Mouse (Mus musculus): ENCODE measurements at regions not wholly inside any gene's neighbourhood (a gene's known extent, or its start where the extent isn't known, plus 50 kb on each side); places are given as distances from the start of the nearest gene placed in this dataset.

DNA sequence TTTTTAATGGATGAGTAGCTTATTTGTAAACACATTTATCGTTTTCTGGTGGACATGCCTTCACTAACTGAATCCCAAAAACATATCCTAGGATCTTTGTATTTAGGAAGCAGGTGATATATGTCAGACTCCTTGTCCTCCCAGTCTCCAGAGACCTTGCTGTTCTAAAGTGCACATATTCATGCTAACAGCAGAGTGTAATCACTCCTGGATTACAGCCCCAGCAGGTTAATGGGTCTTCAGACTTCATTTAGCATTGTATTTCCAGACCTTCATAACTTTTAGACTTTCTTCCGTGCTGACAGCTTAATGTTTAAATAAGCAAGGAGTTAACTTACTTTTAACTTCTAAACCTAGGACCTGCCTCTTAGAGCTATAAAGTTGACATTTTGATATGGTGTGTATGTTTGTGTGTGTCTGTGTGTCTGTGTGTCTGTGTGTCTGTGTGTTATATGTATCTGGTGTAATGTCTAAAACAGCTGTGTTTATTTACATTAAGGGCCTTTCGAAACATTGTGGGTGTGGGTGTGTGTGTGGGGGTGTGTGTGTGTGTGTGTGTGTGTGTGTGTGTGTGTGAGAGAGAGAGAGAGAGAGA, 398.3 kb downstream of the Gm4340 start:
- no peak overlapping the region for H3K27ac ChIP-seq (replicated peaks)
- H3K4me2 ChIP-seq: no peak overlapping the region
- ATAC-seq (ENCODE audit: extremely low read depth, insufficient number of reproducible peaks, low FRiP score, low TSS enrichment): no peak
- H3K9ac ChIP-seq: no peak overlapping the region
- H3K9me3 ChIP-seq: no peaks in the 10 kb centered on the region
- WGBS: 67% methylated on average over 3 of the region's 3 CpGs
- H3K27me3 ChIP-seq (replicated peaks): no peaks in the 10 kb centered on the region
- H3K36me3 ChIP-seq: no peaks in the 10 kb centered on the region
- no peaks in the 10 kb centered on the region for H3K4me1 ChIP-seq
- no peak overlapping the region for H3K4me3 ChIP-seq

DNA sequence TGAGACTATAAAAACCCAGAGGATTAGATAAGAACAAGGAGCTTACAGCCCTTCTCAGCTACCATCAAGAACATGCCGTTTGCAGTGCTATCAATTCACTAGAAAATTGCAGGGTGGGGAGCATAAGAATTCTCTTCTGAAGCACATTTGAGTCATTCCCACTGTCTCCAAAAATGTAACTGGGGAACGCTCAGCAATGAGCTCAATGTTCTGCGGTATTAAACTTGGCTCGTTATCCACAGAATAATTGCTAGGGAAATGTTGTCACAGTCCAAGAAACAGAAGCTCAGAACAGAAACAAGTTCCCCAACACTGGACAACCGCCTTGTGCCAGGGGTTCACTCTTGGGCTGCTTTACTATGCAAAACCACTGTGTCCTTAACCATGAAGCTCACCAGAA, 402.1 kb downstream of the Gm4340 start:
- ATAC-seq (ENCODE audit: extremely low read depth, insufficient number of reproducible peaks, low FRiP score, low TSS enrichment): no peak
- 79% methylated on average over 5 of the region's 5 CpGs for WGBS
- Histone ChIP-seq H3K4me2 (no peak overlapping the region), H3K9ac (no peak overlapping the region), H3K9me3 (no peaks in the 10 kb centered on the region), H3K4me3 (no peak overlapping the region), H3K27me3 (replicated peaks) (no peaks in the 10 kb centered on the region), H3K27ac (replicated peaks) (no peak overlapping the region), H3K4me1 (no peaks in the 10 kb centered on the region), H3K36me3 (no peaks in the 10 kb centered on the region)

DNA sequence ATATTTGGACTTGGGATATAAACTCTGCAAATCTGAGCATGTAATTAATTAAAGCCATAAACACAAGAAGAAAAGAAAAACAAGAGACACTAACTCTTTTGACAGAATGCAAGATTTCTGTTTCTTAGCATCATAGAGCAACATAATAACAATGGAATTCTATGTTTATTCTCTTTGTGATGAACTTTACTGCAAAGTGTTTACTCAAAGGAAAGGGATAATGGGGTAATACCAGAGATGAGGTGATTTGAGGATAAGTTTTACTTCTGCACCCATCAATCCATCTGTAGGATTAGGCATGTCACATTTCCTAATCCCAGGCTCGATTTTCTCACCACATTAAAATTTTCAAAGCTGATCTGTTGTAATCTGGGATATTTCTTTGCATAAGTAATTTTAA, 433.8 kb downstream of the Gm4340 start:
- no peak overlapping the region for H3K4me3 ChIP-seq
- H3K4me2 ChIP-seq: no peak overlapping the region
- H3K27me3 ChIP-seq (replicated peaks): no peaks in the 10 kb centered on the region
- ATAC-seq (ENCODE audit: extremely low read depth, insufficient number of reproducible peaks, low FRiP score, low TSS enrichment): no peak
- H3K36me3 ChIP-seq: no peaks in the 10 kb centered on the region
- H3K9me3 ChIP-seq: no peaks in the 10 kb centered on the region
- no peaks in the 10 kb centered on the region for H3K4me1 ChIP-seq
- WGBS: 45% methylated on average over 1 of the region's 1 CpGs
- H3K9ac ChIP-seq: no peak overlapping the region
- H3K27ac ChIP-seq (replicated peaks): no peak overlapping the region

DNA sequence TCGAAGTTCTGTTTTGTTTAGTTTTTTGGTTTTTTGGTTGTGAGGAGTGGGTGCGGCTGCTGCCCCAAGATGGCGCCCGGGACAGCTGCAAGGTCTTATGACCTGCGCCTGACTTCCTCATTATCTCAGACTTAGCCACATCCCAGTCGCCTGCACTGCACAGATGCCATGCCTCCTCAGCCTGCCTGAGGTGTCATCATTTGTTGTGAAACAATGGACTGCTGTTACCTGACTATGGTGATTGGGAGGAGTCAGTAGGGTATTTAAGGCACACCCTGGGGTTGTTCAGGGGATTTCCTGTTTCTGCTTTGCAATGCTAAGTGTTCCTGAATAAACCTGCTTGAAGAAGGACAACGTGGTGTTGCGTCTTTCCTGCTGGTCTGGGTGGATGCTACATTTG, 457.2 kb downstream of the Gm4340 start:
- no peak for ATAC-seq (ENCODE audit: extremely low read depth, insufficient number of reproducible peaks, low FRiP score, low TSS enrichment)
- Histone ChIP-seq H3K27me3 (replicated peaks) (no peaks in the 10 kb centered on the region), H3K4me3 (no peak overlapping the region), H3K9ac (no peak overlapping the region), H3K4me2 (no peak overlapping the region), H3K27ac (replicated peaks) (no peak overlapping the region), H3K4me1 (no peaks in the 10 kb centered on the region), H3K36me3 (no peaks in the 10 kb centered on the region), H3K9me3 (no peaks in the 10 kb centered on the region)
- 73% methylated on average over 8 of the region's 8 CpGs for whole genome bisulfite sequencing

DNA sequence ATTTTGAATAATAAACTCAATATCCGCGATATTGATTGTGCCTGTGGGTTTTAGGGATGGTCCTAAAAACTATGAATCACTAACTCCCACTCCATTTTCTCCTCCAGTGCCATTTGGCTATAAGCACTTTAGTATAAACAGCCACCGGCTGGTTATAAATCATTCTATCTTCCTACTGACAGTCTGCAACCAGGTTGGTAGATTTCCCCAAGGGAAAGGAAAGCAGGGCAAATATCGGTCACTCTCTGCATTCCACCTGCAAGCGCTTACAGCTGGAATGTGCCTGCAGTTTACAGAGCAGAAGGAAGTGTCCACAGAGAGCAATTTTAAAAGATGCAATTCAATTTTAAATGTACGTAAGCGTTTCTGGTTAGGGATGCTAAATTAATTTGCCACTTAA, 466.5 kb downstream of the Gm4340 start:
- Histone ChIP-seq H3K9me3 (no peaks in the 10 kb centered on the region), H3K27me3 (replicated peaks) (no peaks in the 10 kb centered on the region), H3K9ac (no peak overlapping the region), H3K4me2 (no peak overlapping the region), H3K4me1 (peaks cover 7% of the 10 kb centered on the region; the same call in 1 of the 2 replicates), H3K4me3 (no peak overlapping the region), H3K36me3 (no peaks in the 10 kb centered on the region), H3K27ac (replicated peaks) (no peak overlapping the region)
- no peak for ATAC-seq (ENCODE audit: extremely low read depth, insufficient number of reproducible peaks, low FRiP score, low TSS enrichment)
- 49% methylated on average over 7 of the region's 7 CpGs for WGBS

DNA sequence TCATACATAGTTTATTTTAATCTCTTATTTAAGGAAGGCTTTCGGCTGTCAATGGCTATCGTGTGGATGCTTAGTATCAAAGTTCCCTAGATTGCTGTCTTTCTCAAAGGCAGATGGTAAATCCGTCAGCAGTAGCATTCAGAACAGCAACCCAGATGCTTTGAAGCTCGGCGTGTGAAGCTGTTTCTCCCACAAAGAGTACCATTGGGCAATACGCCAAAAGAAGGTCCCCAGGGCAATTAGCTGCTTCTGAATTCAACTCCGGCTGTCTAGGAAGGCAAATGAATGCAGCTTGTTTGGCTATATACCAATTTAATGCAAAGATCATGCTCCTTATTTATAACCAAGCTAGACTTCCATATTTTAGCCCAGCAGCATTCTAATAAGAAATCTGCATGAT, 467.8 kb downstream of the Gm4340 start:
- no peak overlapping the region for H3K4me2 ChIP-seq
- ATAC-seq (ENCODE audit: extremely low read depth, insufficient number of reproducible peaks, low FRiP score, low TSS enrichment): no peak
- H3K4me3 ChIP-seq: no peak overlapping the region
- no peaks in the 10 kb centered on the region for H3K9me3 ChIP-seq
- no peaks in the 10 kb centered on the region for H3K36me3 ChIP-seq
- H3K27me3 ChIP-seq (replicated peaks): no peaks in the 10 kb centered on the region
- H3K9ac ChIP-seq: no peak overlapping the region
- WGBS: 38% methylated on average over 7 of the region's 7 CpGs
- no peak overlapping the region for H3K27ac ChIP-seq (replicated peaks)
- peaks cover 7% of the 10 kb centered on the region; the same call in 1 of the 2 replicates for H3K4me1 ChIP-seq

DNA sequence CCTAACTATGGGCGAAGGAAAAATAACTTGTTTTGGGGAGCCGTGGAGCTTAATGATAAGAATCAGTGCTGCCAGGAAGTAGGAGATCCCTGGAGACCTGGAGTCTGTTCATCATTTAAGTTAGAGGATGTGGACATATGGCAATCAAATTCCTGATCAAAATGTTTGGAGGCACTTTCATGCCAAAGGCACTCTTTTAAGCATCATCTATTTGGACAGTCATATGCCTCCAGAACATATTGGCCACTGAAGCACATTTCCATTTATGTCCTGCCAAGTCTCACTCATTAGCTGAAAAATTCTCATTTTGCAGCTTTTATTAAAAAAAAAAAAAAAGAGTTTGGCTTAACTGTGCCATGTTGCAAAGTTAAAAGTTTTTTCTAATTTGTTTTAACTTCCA, 474.4 kb downstream of the Gm4340 start:
- no peaks in the 10 kb centered on the region for H3K9me3 ChIP-seq
- 76% methylated on average over 2 of the region's 2 CpGs for WGBS
- ATAC-seq (ENCODE audit: extremely low read depth, insufficient number of reproducible peaks, low FRiP score, low TSS enrichment): no peak

DNA sequence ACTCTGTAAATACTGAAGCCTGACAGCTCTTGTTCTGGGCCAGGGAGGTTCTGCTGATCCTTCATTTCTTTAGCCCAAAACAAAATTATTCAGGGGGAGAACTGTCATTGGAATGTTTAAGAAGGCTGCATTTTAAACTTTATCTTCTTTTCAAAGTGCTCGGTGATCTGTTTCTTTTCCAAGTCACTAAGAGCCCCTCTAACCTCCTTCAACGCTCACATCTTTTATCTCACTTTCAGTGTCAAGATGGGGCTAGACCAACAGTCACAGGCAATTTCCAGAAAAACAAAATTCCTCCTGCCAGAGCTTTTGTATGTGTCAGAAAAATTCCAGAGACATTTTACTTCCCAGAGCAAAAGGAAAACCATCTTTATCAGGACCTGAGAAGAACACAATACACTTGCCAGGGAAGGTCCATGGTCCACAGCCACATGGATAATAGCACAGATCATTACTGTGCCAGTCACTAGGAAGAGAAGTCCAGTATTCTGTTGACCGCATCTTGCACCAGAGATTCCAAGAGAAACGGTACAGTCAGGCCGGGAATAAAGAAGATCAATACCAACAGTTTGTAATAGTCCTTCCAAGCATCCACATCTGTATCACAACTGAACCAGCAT, 491.0 kb downstream of the Gm4340 start:
- ATAC-seq (ENCODE audit: extremely low read depth, insufficient number of reproducible peaks, low FRiP score, low TSS enrichment): no peak; the same call in 1 of the 2 replicates
- H3K27me3 ChIP-seq (replicated peaks): no peaks in the 10 kb centered on the region

More for the DNA sequence above, 474.4 kb downstream of the Gm4340 start:
- Histone ChIP-seq H3K9ac (no peak overlapping the region), H3K27me3 (replicated peaks) (no peaks in the 10 kb centered on the region), H3K36me3 (no peaks in the 10 kb centered on the region), H3K4me1 (no peaks in the 10 kb centered on the region), H3K4me3 (no peak overlapping the region), H3K4me2 (no peak overlapping the region), H3K27ac (replicated peaks) (no peak overlapping the region)

DNA sequence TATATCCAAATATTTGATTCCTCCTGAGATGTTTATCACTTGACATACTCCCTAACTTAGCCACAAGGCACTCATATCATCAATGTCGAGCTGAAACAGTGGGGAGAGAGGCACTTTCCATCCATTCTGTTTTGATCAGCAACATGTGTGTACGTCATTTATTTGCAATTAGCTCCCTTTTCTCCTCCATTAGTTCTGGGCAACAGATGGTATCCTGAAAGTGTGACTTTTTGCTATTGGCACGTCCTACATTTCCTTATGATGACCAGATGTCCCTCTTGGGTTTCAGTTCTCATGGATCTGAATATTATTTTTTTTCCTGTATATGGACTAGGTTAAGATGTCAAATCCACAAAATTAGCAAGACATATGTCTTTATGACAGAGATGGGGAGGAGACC, 492.0 kb downstream of the Gm4340 start:
- no peak overlapping the region for H3K4me3 ChIP-seq
- no peak overlapping the region for H3K27ac ChIP-seq (replicated peaks)
- ATAC-seq (ENCODE audit: extremely low read depth, insufficient number of reproducible peaks, low FRiP score, low TSS enrichment): no peak
- H3K27me3 ChIP-seq (replicated peaks): no peaks in the 10 kb centered on the region
- no peak overlapping the region for H3K4me2 ChIP-seq
- no peaks in the 10 kb centered on the region for H3K9me3 ChIP-seq
- 76% methylated on average over 3 of the region's 3 CpGs for WGBS
- no peak overlapping the region for H3K9ac ChIP-seq
- H3K36me3 ChIP-seq: no peaks in the 10 kb centered on the region
- H3K4me1 ChIP-seq: peaks cover 11% of the 10 kb centered on the region

More for the DNA sequence above, 491.0 kb downstream of the Gm4340 start:
- Histone ChIP-seq H3K4me3 (no peak overlapping the region), H3K27ac (replicated peaks) (peak overlapping the region; percentile 42), H3K36me3 (no peaks in the 10 kb centered on the region), H3K9ac (no peak overlapping the region), H3K4me1 (peaks cover 11% of the 10 kb centered on the region), H3K4me2 (0 out of 2 replicates have a peak overlapping the region, but pooled peaks have one; percentile 20), H3K9me3 (no peaks in the 10 kb centered on the region)
- 23% methylated on average over 5 of the region's 5 CpGs for WGBS

DNA sequence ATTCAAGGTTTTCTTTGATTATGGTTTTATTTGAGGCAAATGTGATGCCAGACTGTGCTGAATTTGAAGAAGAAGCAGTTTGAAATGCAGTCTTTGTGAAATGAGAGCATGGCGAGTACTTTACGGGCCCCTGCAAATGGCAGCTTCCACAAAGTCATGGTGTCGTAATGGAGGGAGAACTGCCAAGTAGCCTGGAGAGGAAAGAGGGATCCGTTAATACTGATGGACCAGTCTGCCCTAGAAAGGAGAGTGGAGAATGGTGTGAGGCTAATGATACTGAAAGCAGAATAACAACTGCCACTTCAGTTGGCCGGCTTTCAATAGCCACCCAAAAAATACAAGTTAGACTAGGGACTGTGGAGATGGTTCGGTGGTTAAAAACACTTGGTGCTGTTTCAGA, 492.8 kb downstream of the Gm4340 start:
- WGBS: 84% methylated on average over 6 of the region's 6 CpGs
- H3K36me3 ChIP-seq: no peaks in the 10 kb centered on the region

DNA sequence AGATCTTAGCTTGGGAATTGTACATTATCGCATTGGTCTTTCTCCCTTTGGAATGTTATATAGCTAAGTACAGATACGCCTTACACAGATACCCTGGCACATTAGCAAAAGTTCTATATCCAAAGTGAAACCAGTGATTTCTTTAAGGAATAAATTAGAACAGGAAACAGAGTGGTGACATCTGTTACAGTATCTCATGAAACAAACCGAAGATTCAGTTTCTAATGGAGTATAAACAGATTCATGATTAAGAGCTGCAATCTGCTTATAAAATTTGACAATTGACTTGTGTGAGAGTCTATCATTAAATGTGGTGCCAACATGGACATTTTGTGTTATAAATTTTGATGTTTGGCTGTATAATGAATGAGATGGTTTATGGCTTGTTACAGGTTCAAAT, 501.1 kb downstream of the Gm4340 start:
- Histone ChIP-seq H3K27me3 (replicated peaks) (no peaks in the 10 kb centered on the region), H3K9ac (no peak overlapping the region), H3K4me1 (peaks cover 7% of the 10 kb centered on the region; the same call in 1 of the 2 replicates), H3K4me3 (no peak overlapping the region), H3K9me3 (no peaks in the 10 kb centered on the region), H3K4me2 (no peak overlapping the region), H3K36me3 (no peaks in the 10 kb centered on the region), H3K27ac (replicated peaks) (no peak overlapping the region)
- no peak for ATAC-seq (ENCODE audit: extremely low read depth, insufficient number of reproducible peaks, low FRiP score, low TSS enrichment)
- 80% methylated on average over 3 of the region's 3 CpGs for WGBS

More for the DNA sequence above, 492.8 kb downstream of the Gm4340 start:
- ATAC-seq (ENCODE audit: extremely low read depth, insufficient number of reproducible peaks, low FRiP score, low TSS enrichment): no peak
- Histone ChIP-seq H3K27ac (replicated peaks) (no peak overlapping the region), H3K9me3 (no peaks in the 10 kb centered on the region), H3K4me3 (no peak overlapping the region), H3K4me2 (no peak overlapping the region), H3K9ac (no peak overlapping the region), H3K4me1 (peaks cover 11% of the 10 kb centered on the region), H3K27me3 (replicated peaks) (no peaks in the 10 kb centered on the region)

DNA sequence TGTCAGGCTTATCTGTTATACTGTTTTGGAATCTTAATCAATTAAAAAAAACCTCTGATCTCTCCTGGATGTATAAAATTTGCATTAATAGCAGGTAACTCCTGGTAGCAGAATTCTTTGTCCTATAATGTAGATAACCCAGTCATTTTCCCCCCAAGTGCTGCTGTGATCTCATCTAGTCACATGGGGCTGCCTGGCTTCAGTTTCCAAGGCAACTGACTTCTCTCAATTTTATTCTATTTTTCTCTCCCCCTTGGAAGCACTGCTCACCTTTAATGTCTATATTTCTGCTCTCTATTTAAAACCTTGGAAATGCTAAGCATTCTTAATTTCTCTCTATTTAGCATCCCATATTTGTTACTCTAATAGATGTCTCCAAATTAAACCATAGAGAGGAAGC, 515.1 kb downstream of the Gm4340 start:
- H3K9ac ChIP-seq: no peak overlapping the region
- 0 out of 2 replicates have a peak, but pooled peaks cover 4% of the 10 kb centered on the region for H3K4me1 ChIP-seq
- H3K9me3 ChIP-seq: no peaks in the 10 kb centered on the region
- H3K27ac ChIP-seq (replicated peaks): no peak overlapping the region
- H3K27me3 ChIP-seq (replicated peaks): no peaks in the 10 kb centered on the region
- no peak for ATAC-seq (ENCODE audit: extremely low read depth, insufficient number of reproducible peaks, low FRiP score, low TSS enrichment)
- no peak overlapping the region for H3K4me2 ChIP-seq
- H3K36me3 ChIP-seq: no peaks in the 10 kb centered on the region
- H3K4me3 ChIP-seq: no peak overlapping the region
